Mouse (Mus musculus): ENCODE data around the gene Abcb10.
"Not testable (repeated sequence)": the region's sequence is repeated elsewhere in the genome, so short reads cannot be mapped to it uniquely, and the experiment has no call there.

The Abcb10 gene

GRCm38 (mm10) chr8:123982826-123983400 lies at the start of gene Abcb10:
Gene Abcb10, minus strand, starts transcription at chr8:123983122.
- DNase-seq (ENCODE audit: low read depth in 1 of 2, low spot score in 2 of 2), result peak; percentile 64 to 71

GRCm38 (mm10) chr8:124027831-124028230 lies 44.9 kb upstream of the Abcb10 start:
- no peak for DNase-seq (ENCODE audit: low read depth in 1 of 2, low spot score in 2 of 2)

GRCm38 (mm10) chr8:124026265-124026664 lies 43.3 kb upstream of the Abcb10 start:
- not testable (repeated sequence) for DNase-seq (ENCODE audit: low read depth in 1 of 2, low spot score in 2 of 2)

- peak; percentile 55 to 85 for DNase-seq (ENCODE audit: low read depth in 1 of 2, low spot score in 2 of 2)
Observed at GRCm38 (mm10) chr8:124021237-124022227, 38.6 kb upstream of the Abcb10 start, which contains the start of the genes Taf5l and Urb2. Gene Taf5l, minus strand, starts transcription at chr8:124021397. Gene Urb2, plus strand, starts transcription at chr8:124021508.

GRCm38 (mm10) chr8:124020439-124021236 lies 37.7 kb upstream of the Abcb10 start:
- DNase-seq (ENCODE audit: low read depth in 1 of 2, low spot score in 2 of 2), result peak in 1 of 2 experiments; percentile 33

GRCm38 (mm10) chr8:124019782-124020181 lies 36.9 kb upstream of the Abcb10 start:
- no peak for DNase-seq (ENCODE audit: low read depth in 1 of 2, low spot score in 2 of 2)

- no peak for DNase-seq (ENCODE audit: low read depth in 1 of 2, low spot score in 2 of 2)
Observed at GRCm38 (mm10) chr8:124014751-124015150, 31.8 kb upstream of the Abcb10 start.

GRCm38 (mm10) chr8:124014299-124014698 lies 31.4 kb upstream of the Abcb10 start:
- DNase-seq (ENCODE audit: low read depth in 1 of 2, low spot score in 2 of 2), result not testable (repeated sequence)

GRCm38 (mm10) chr8:124011989-124012586 lies 29.2 kb upstream of the Abcb10 start:
- no peak for DNase-seq (ENCODE audit: low read depth in 1 of 2, low spot score in 2 of 2)

GRCm38 (mm10) chr8:124011580-124011979 lies 28.7 kb upstream of the Abcb10 start:
- DNase-seq (ENCODE audit: low read depth in 1 of 2, low spot score in 2 of 2), result no peak

- no peak for DNase-seq (ENCODE audit: low read depth in 1 of 2, low spot score in 2 of 2)
Observed at GRCm38 (mm10) chr8:124007829-124008228, 24.9 kb upstream of the Abcb10 start.

GRCm38 (mm10) chr8:124002546-124003108 lies 19.7 kb upstream of the Abcb10 start:
- no peak for DNase-seq (ENCODE audit: low read depth in 1 of 2, low spot score in 2 of 2)

- DNase-seq (ENCODE audit: low read depth in 1 of 2, low spot score in 2 of 2), result no peak
Observed at GRCm38 (mm10) chr8:123999568-123999967, 16.6 kb upstream of the Abcb10 start.

GRCm38 (mm10) chr8:123993997-123994396 lies 11.1 kb upstream of the Abcb10 start:
- no peak for DNase-seq (ENCODE audit: low read depth in 1 of 2, low spot score in 2 of 2)

- DNase-seq (ENCODE audit: low read depth in 1 of 2, low spot score in 2 of 2), result no peak
Observed at GRCm38 (mm10) chr8:123993597-123993996, 10.7 kb upstream of the Abcb10 start.

GRCm38 (mm10) chr8:123992587-123992986 lies 9.7 kb upstream of the Abcb10 start:
- DNase-seq (ENCODE audit: low read depth in 1 of 2, low spot score in 2 of 2), result no peak

- DNase-seq (ENCODE audit: low read depth in 1 of 2, low spot score in 2 of 2), result no peak
Observed at GRCm38 (mm10) chr8:123990277-123991049, 7.5 kb upstream of the Abcb10 start.

GRCm38 (mm10) chr8:123989128-123989527 lies 6.2 kb upstream of the Abcb10 start:
- DNase-seq (ENCODE audit: low read depth in 1 of 2, low spot score in 2 of 2), result no peak

- DNase-seq (ENCODE audit: low read depth in 1 of 2, low spot score in 2 of 2), result no peak
Observed at GRCm38 (mm10) chr8:123988605-123989038, 5.7 kb upstream of the Abcb10 start.

Data from monocyte, adult 2 months (primary cell).